Mouse (Mus musculus): ENCODE measurements around the gene Wnt5b. TPM values are rescaled to one million over a fixed set of nuclear protein-coding genes. Genes with fewer than 3 reads are reported as not detected.

Wnt5b gene
- polyA plus RNA-seq, 1 experiment: 4.0 TPM

- Histone ChIP-seq H3K27ac (ENCODE audit: insufficient read depth, low read length) (no peak overlapping the region), H3K4me3 (ENCODE audit: insufficient read depth, low read length) (no peak overlapping the region), H3K4me1 (ENCODE audit: control insufficient read depth, insufficient read depth, low read length) (no peaks in the 10 kb centered on the region)
- TF ChIP-seq POLR2A (IDR thresholded peaks at IDR 0.05; ENCODE audit: low read depth, low read length) (no peak), CTCF (IDR thresholded peaks at IDR 0.05; ENCODE audit: borderline replicate concordance, insufficient read depth, low read length) (no peak)
Observed at GRCm38 (mm10) chr6:119570797-119571196, 26.6 kb upstream of the Wnt5b start.

- TF ChIP-seq CTCF (IDR thresholded peaks at IDR 0.05; ENCODE audit: borderline replicate concordance, insufficient read depth, low read length) (no peak), POLR2A (IDR thresholded peaks at IDR 0.05; ENCODE audit: low read depth, low read length) (no peak)
Observed at GRCm38 (mm10) chr6:119568339-119568738, 24.2 kb upstream of the Wnt5b start.

GRCm38 (mm10) chr6:119565451-119566379 is 21.6 kb upstream of the Wnt5b start:
- no peak overlapping the region for H3K4me3 ChIP-seq (ENCODE audit: insufficient read depth, low read length)
- TF ChIP-seq CTCF (IDR thresholded peaks at IDR 0.05; ENCODE audit: borderline replicate concordance, insufficient read depth, low read length) (no peak), POLR2A (IDR thresholded peaks at IDR 0.05; ENCODE audit: low read depth, low read length) (no peak)
- no peak overlapping the region for H3K27ac ChIP-seq (ENCODE audit: insufficient read depth, low read length)
- H3K4me1 ChIP-seq (ENCODE audit: control insufficient read depth, insufficient read depth, low read length): no peaks in the 10 kb centered on the region

More at GRCm38 (mm10) chr6:119568339-119568738, 24.2 kb upstream of the Wnt5b start:
- Histone ChIP-seq H3K4me1 (ENCODE audit: control insufficient read depth, insufficient read depth, low read length) (no peaks in the 10 kb centered on the region), H3K27ac (ENCODE audit: insufficient read depth, low read length) (no peak overlapping the region), H3K4me3 (ENCODE audit: insufficient read depth, low read length) (no peak overlapping the region)

GRCm38 (mm10) chr6:119562558-119562957 is 18.4 kb upstream of the Wnt5b start:
- Histone ChIP-seq H3K4me1 (ENCODE audit: control insufficient read depth, insufficient read depth, low read length) (no peaks in the 10 kb centered on the region), H3K27ac (ENCODE audit: insufficient read depth, low read length) (no peak overlapping the region), H3K4me3 (ENCODE audit: insufficient read depth, low read length) (no peak overlapping the region)
- TF ChIP-seq POLR2A (IDR thresholded peaks at IDR 0.05; ENCODE audit: low read depth, low read length) (no peak), CTCF (IDR thresholded peaks at IDR 0.05; ENCODE audit: borderline replicate concordance, insufficient read depth, low read length) (no peak)

DNA sequence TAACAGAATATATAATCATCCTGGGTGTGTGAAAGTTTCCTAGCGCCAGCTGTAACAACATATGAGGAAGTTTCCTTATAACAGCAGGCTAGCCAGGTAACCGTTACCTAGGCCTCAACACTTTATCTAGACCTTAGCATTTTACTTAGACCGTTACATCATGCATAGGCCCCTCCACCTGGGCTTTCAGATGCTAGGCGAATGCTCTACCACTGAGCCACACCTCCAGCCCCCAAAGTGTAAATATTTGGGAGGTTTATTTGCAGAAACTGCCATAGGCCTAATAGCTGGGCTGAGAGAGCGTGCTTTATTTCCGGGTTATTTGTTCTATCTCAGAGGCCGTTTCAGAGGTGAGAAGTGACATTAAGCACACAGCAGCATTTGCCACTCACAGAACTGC is 14.7 kb upstream of the Wnt5b start:
- Histone ChIP-seq H3K4me3 (ENCODE audit: insufficient read depth, low read length) (no peak overlapping the region), H3K27ac (ENCODE audit: insufficient read depth, low read length) (no peak overlapping the region), H3K4me1 (ENCODE audit: control insufficient read depth, insufficient read depth, low read length) (no peaks in the 10 kb centered on the region)
- no peak for TF ChIP-seq POLR2A (IDR thresholded peaks at IDR 0.05; ENCODE audit: low read depth, low read length)
- no peak for TF ChIP-seq CTCF (IDR thresholded peaks at IDR 0.05; ENCODE audit: borderline replicate concordance, insufficient read depth, low read length)

- no peak overlapping the region for H3K4me3 ChIP-seq (ENCODE audit: insufficient read depth, low read length)
- H3K4me1 ChIP-seq (ENCODE audit: control insufficient read depth, insufficient read depth, low read length): no peaks in the 10 kb centered on the region
- TF ChIP-seq POLR2A (IDR thresholded peaks at IDR 0.05; ENCODE audit: low read depth, low read length) (no peak), CTCF (IDR thresholded peaks at IDR 0.05; ENCODE audit: borderline replicate concordance, insufficient read depth, low read length) (no peak)
Observed at GRCm38 (mm10) chr6:119554439-119554838, 10.3 kb upstream of the Wnt5b start.

GRCm38 (mm10) chr6:119544518-119544864 is 344 bp upstream of the Wnt5b start:
- Histone ChIP-seq H3K4me1 (ENCODE audit: control insufficient read depth, insufficient read depth, low read length) (no peaks in the 10 kb centered on the region), H3K27ac (ENCODE audit: insufficient read depth, low read length) (no peak overlapping the region), H3K4me3 (ENCODE audit: insufficient read depth, low read length) (peak overlapping the region; percentile 31)
- TF ChIP-seq CTCF (IDR thresholded peaks at IDR 0.05; ENCODE audit: borderline replicate concordance, insufficient read depth, low read length) (no peak), POLR2A (IDR thresholded peaks at IDR 0.05; ENCODE audit: low read depth, low read length) (no peak)

More at GRCm38 (mm10) chr6:119554439-119554838, 10.3 kb upstream of the Wnt5b start:
- no peak overlapping the region for H3K27ac ChIP-seq (ENCODE audit: insufficient read depth, low read length)

- Histone ChIP-seq H3K27ac (ENCODE audit: insufficient read depth, low read length) (no peak overlapping the region), H3K4me3 (ENCODE audit: insufficient read depth, low read length) (peak overlapping the region; percentile 31; the same call in 1 of the 2 replicates), H3K4me1 (ENCODE audit: control insufficient read depth, insufficient read depth, low read length) (no peaks in the 10 kb centered on the region)
- TF ChIP-seq POLR2A (IDR thresholded peaks at IDR 0.05; ENCODE audit: low read depth, low read length) (no peak), CTCF (IDR thresholded peaks at IDR 0.05; ENCODE audit: borderline replicate concordance, insufficient read depth, low read length) (no peak)
Observed at GRCm38 (mm10) chr6:119543456-119543802, 718 bp downstream of the Wnt5b start.

- no peak for TF ChIP-seq CTCF (IDR thresholded peaks at IDR 0.05; ENCODE audit: borderline replicate concordance, insufficient read depth, low read length)
- no peak for TF ChIP-seq POLR2A (IDR thresholded peaks at IDR 0.05; ENCODE audit: low read depth, low read length)
- Histone ChIP-seq H3K27ac (ENCODE audit: insufficient read depth, low read length) (no peak overlapping the region), H3K4me3 (ENCODE audit: insufficient read depth, low read length) (no peak overlapping the region), H3K4me1 (ENCODE audit: control insufficient read depth, insufficient read depth, low read length) (no peaks in the 10 kb centered on the region)
Observed at GRCm38 (mm10) chr6:119535867-119536266, 8.3 kb downstream of the Wnt5b start.

GRCm38 (mm10) chr6:119533170-119533709 is 10.9 kb downstream of the Wnt5b start:
- Histone ChIP-seq H3K27ac (ENCODE audit: insufficient read depth, low read length) (no peak overlapping the region), H3K4me1 (ENCODE audit: control insufficient read depth, insufficient read depth, low read length) (no peaks in the 10 kb centered on the region), H3K4me3 (ENCODE audit: insufficient read depth, low read length) (no peak overlapping the region)
- no peak for TF ChIP-seq CTCF (IDR thresholded peaks at IDR 0.05; ENCODE audit: borderline replicate concordance, insufficient read depth, low read length)
- no peak for TF ChIP-seq POLR2A (IDR thresholded peaks at IDR 0.05; ENCODE audit: low read depth, low read length)

Data from embryonic fibroblast, embryonic 13.5 days (primary cell).